Mouse (Mus musculus) midbrain, postnatal 0 days (tissue): ENCODE results near the gene Ubash3b. TPM values are rescaled to one million over a fixed set of nuclear protein-coding genes. Genes with fewer than 3 reads are reported as not detected.

Experiments
- ATAC-seq: fragments of 200-750 bp; cut with Nextera tagmentation; 2 replicates; pipeline ENCODE4 v1.8.0; 2017; ENCODE audit warnings: moderate number of reproducible peaks, mild to moderate bottlenecking, moderate TSS enrichment, moderate library complexity; ENCODE audit not compliant: low FRiP score
- DNase-seq: peaks from one replicate; pipeline ENCODE4 v3.0.0-alpha.2; 2015; ENCODE audit warnings: low spot score
- H3K27ac ChIP-seq: fragments of 300-500 bp; sonication (generic); 2 replicates; pipeline ENCODE4 v1.5.1; 2014; ENCODE audit warnings: low read depth, mild to moderate bottlenecking, low read length, mixed read lengths
- H3K27me3 ChIP-seq: fragments of 300-500 bp; sonication (generic); 2 replicates; pipeline ENCODE4 v1.6.1; 2014; ENCODE audit warnings: low read length, control low read depth, mixed read lengths; ENCODE audit not compliant: insufficient read depth
- H3K36me3 ChIP-seq: fragments of 300-500 bp; sonication (generic); 2 replicates; pipeline ENCODE4 v1.6.1; 2014; ENCODE audit warnings: low read length, control low read depth, mixed read lengths; ENCODE audit not compliant: insufficient read depth
- H3K4me1 ChIP-seq: fragments of 300-500 bp; sonication (generic); 2 replicates; pipeline ENCODE4 v1.6.1; 2014; ENCODE audit warnings: mild to moderate bottlenecking, control low read depth, antibody characterized with exemption, low read length, mixed read lengths; ENCODE audit not compliant: insufficient read depth
- H3K4me2 ChIP-seq: fragments of 300-500 bp; sonication (generic); 2 replicates; pipeline ENCODE4 v1.6.1; 2014; ENCODE audit warnings: low read depth, mild to moderate bottlenecking, low read length, mixed read lengths; ENCODE audit not compliant: poor library complexity, severe bottlenecking
- H3K4me3 ChIP-seq: fragments of 300-500 bp; sonication (generic); 2 replicates; pipeline ENCODE4 v1.5.1; 2014; ENCODE audit warnings: low read depth, mild to moderate bottlenecking, low read length, moderate library complexity
- H3K9ac ChIP-seq: fragments of 300-500 bp; sonication (generic); replicated peaks from 2 replicates; pipeline ENCODE4 v1.6.1; 2014; ENCODE audit warnings: mild to moderate bottlenecking, low read length, moderate library complexity, mixed read lengths; ENCODE audit not compliant: poor library complexity, severe bottlenecking
- H3K9me3 ChIP-seq: fragments of 300-500 bp; sonication (generic); 2 replicates; pipeline ENCODE4 v1.6.1; 2016; ENCODE audit warnings: low read length, control low read depth
- CTCF ChIP-seq: IDR thresholded peaks from 2 replicates; pipeline ENCODE4 v1.5.1; 2016; ENCODE audit warnings: antibody characterized with exemption, mild to moderate bottlenecking
- WGBS: fragments of 180-500 bp; shearing (Covaris S2); extraction: QIAGEN DNeasy Blood & Tissue Kit; methylation state at CpG from one replicate; pipeline ENCODE4 v1.1.7; 2014; 5-methylcytosine and 5-hydroxymethylcytosine counted together
- polyA plus RNA-seq: library from polyadenylated mRNA; unstranded; fragments of >200 nt; fragmentation: Nextera tagmentation; extraction: Ambion mirVana; gene quantifications from 2 replicates; pipeline ENCODE4 v1.2.1, GENCODE M21; 2015
- total RNA-seq: library from RNA; depleted of rRNA; stranded (reverse); fragments of >200 nt; gene quantifications from 2 replicates; pipeline ENCODE4 v1.2.3, GENCODE M21; 2014

Ubash3b gene
- total and polyA plus RNA-seq, 2 experiments from 2014 or later = 23.1 to 32.3 TPM

DNA sequence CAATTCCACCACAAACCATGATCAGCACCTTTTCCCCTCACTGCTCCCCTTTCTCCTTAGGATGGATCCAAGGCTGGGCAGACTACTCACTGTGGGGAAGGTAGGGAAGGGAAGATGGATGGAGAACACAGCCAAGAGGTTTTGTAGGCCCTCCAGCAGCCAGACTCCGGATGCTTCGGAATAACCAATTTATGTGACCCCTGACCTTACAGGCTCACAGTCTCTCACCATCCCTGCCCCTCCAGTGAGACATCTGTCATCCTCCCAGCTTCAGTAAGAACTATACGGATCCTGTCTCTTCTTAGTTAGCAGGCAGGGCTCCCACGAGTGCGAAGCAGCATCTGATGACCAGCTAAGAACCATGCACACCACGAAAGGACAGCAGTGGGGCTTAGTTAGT lies 100.9 kb downstream of the Ubash3b start:
- Histone ChIP-seq H3K4me2 (no peak overlapping the region), H3K27ac (no peak overlapping the region), H3K4me3 (no peak overlapping the region), H3K36me3 (no peaks in the 10 kb centered on the region), H3K27me3 (no peaks in the 10 kb centered on the region), H3K9ac (no peak overlapping the region), H3K4me1 (no peaks in the 10 kb centered on the region), H3K9me3 (no peaks in the 10 kb centered on the region)
- no peak for ATAC-seq
- no peak for TF ChIP-seq CTCF
- DNase-seq = no peak
- 90% methylated on average over 6 of the region's 6 CpGs for WGBS

- WGBS = 71% methylated on average over 8 of the region's 8 CpGs
- H3K27me3 ChIP-seq = no peaks in the 10 kb centered on the region
- no peak overlapping the region for H3K9ac ChIP-seq
- DNase-seq (no peak), ATAC-seq (no peak)
- no peak overlapping the region for H3K27ac ChIP-seq
- H3K4me1 ChIP-seq = no peaks in the 10 kb centered on the region
- no peak for TF ChIP-seq CTCF
- H3K36me3 ChIP-seq = no peaks in the 10 kb centered on the region
- H3K9me3 ChIP-seq = no peaks in the 10 kb centered on the region
- H3K4me3 ChIP-seq = no peak overlapping the region
- H3K4me2 ChIP-seq = no peak overlapping the region
These were observed 102.5 kb downstream of the Ubash3b start for GRCm38 (mm10) chr9:41058765-41059535.

DNA sequence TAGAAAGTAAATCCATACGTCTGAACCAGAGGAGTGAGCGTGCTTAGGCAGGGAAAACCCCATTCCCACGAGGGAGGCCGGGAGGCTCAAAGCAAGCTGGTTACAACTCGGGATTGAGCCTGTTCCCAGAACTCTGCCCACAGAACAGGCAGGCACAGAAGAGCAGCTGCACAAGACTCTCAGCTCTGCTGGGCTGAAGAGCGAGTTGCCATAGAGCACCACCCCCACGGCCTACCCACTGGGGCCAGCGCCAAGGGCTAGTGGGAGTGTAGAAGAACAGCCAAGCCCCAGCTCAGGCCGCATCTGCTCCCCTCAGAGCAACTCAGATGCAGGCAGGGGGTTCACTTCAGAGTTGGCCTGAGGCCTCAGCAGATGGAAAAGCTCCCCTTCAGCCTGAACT lies 107.3 kb downstream of the Ubash3b start:
- Histone ChIP-seq H3K4me2 (no peak overlapping the region), H3K27me3 (no peaks in the 10 kb centered on the region), H3K9me3 (no peaks in the 10 kb centered on the region), H3K9ac (no peak overlapping the region), H3K4me3 (no peak overlapping the region), H3K36me3 (no peaks in the 10 kb centered on the region), H3K27ac (no peak overlapping the region), H3K4me1 (no peaks in the 10 kb centered on the region; the same call in 1 of the 2 replicates)
- DNase-seq (peak; percentile 81), ATAC-seq (peak; percentile 48)
- 67% methylated on average over 9 of the region's 9 CpGs for WGBS
- TF ChIP-seq CTCF = no peak

- ATAC-seq = no peak
- Histone ChIP-seq H3K4me1 (no peaks in the 10 kb centered on the region; the same call in 1 of the 2 replicates), H3K4me3 (no peak overlapping the region), H3K4me2 (no peak overlapping the region), H3K36me3 (peaks cover 3% of the 10 kb centered on the region; the same call in 1 of the 2 replicates), H3K9ac (no peak overlapping the region), H3K9me3 (no peaks in the 10 kb centered on the region), H3K27me3 (no peaks in the 10 kb centered on the region), H3K27ac (0 out of 2 replicates have a peak overlapping the region, but pooled peaks have one; percentile 9)
- WGBS = 70% methylated on average over 4 of the region's 4 CpGs
- no peak for DNase-seq
- no peak for TF ChIP-seq CTCF
These were observed 108.0 kb downstream of the Ubash3b start for GRCm38 (mm10) chr9:41053478-41053877.

- H3K27ac ChIP-seq = peak overlapping the region; percentile 72
- no peak overlapping the region for H3K4me3 ChIP-seq
- WGBS = 41% methylated on average over 11 of the region's 11 CpGs
- no peak for TF ChIP-seq CTCF
- H3K4me1 ChIP-seq = no peaks in the 10 kb centered on the region; the same call in 1 of the 2 replicates
- ATAC-seq (no peak), DNase-seq (no peak)
- H3K9me3 ChIP-seq = no peaks in the 10 kb centered on the region
- H3K4me2 ChIP-seq = no peak overlapping the region
- H3K27me3 ChIP-seq = no peaks in the 10 kb centered on the region
- peaks cover 3% of the 10 kb centered on the region; the same call in 1 of the 2 replicates for H3K36me3 ChIP-seq
- no peak overlapping the region for H3K9ac ChIP-seq
These were observed 110.2 kb downstream of the Ubash3b start for GRCm38 (mm10) chr9:41051080-41051932.
